ENCODE assay signal across 25 mouse cellular contexts in the genomic region with DNA sequence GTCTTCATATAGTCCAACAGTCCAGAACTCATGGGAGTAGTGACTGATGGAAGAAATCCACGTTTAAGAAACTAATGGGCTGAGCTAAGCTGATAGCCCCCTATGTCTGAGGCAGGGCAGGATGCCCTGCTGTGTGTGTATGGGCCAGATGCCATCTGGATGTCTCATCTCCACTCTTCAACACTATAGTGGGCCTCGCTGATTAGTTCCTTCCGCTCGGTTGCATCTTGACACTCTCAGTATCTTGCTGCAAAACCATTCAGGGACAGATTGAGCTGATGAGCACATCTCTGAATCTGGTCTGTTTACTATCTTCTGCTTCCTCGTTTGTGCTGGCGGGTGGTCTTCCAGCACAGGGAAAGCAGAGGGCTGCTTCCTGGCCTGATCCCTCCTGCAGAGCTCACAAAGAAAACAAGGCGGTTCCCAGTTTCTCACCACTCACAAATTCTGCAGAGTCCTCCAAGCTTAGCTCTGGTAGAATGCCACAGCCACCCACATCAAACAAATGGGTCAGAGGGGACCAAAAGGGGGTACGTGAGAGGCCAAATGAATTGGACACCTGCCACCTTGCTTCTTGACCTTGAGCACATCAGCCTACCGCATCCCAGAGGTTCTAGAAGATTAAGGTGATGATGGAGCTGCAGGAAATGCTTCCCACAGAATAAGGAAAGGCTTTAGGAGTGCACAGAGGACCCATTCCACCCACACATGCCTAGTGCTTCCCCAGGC. TPM values are rescaled to one million over a fixed set of nuclear protein-coding genes. Genes with fewer than 3 reads are reported as not detected.
DNase-seq lines count a peak whose midpoint lies in the region; ATAC-seq and TF ChIP-seq lines count a peak whose summit lies in the region.
"Had no signal": no experiment of that assay in that cellular context is flagged by ENCODE, and none has a peak within 500 bp of the region (broad histone marks: within the 10 kb centered on the region; RNA-seq: fewer than 3 reads in every experiment).

No protein-coding gene starts in this region.

- H3K27me3 ChIP-seq in hindbrain, embryonic 16.5 days (replicated peaks; ENCODE audit: control insufficient read depth, insufficient read depth, low read length), result no peaks in the 10 kb centered on the region
- H3K27me3 ChIP-seq in hindbrain, embryonic 11.5 days (ENCODE audit: control insufficient read depth, insufficient read depth, low read length), result no peaks in the 10 kb centered on the region
- H3K27me3 ChIP-seq in midbrain, postnatal 0 days (ENCODE audit: insufficient read depth, low read length), result no peaks in the 10 kb centered on the region
- no peaks in the 10 kb centered on the region for H3K27me3 ChIP-seq in midbrain, embryonic 11.5 days (ENCODE audit: control insufficient read depth, insufficient read depth, low read length)
- H3K27me3 ChIP-seq: embryonic facial prominence, embryonic 12.5 days; intestine, embryonic 15.5 days; liver, embryonic 15.5 days; neural tube, embryonic 12.5 days had no signal

- H3K36me3 ChIP-seq in hindbrain, embryonic 16.5 days (ENCODE audit: control insufficient read depth, insufficient read depth, low read length), result no peaks in the 10 kb centered on the region
- no peaks in the 10 kb centered on the region for H3K36me3 ChIP-seq in hindbrain, embryonic 11.5 days (ENCODE audit: control insufficient read depth, insufficient read depth, low read length)
- no peaks in the 10 kb centered on the region for H3K36me3 ChIP-seq in midbrain, postnatal 0 days (ENCODE audit: insufficient read depth, low read length)
- no peaks in the 10 kb centered on the region for H3K36me3 ChIP-seq in midbrain, embryonic 11.5 days (ENCODE audit: control insufficient read depth, insufficient read depth, low read length)
- H3K36me3 ChIP-seq: embryonic facial prominence, embryonic 12.5 days; intestine, embryonic 15.5 days; liver, embryonic 15.5 days; neural tube, embryonic 12.5 days had no signal

- H3K4me3 ChIP-seq in hindbrain, embryonic 16.5 days (ENCODE audit: low read length), result no peak overlapping the region
- H3K4me3 ChIP-seq in hindbrain, embryonic 11.5 days (ENCODE audit: low read depth, low read length), result no peak overlapping the region
- H3K4me3 ChIP-seq in midbrain, postnatal 0 days (ENCODE audit: low read depth, low read length), result no peak overlapping the region
- H3K4me3 ChIP-seq in midbrain, embryonic 11.5 days (ENCODE audit: low read depth, low read length), result no peak overlapping the region
- H3K4me3 ChIP-seq: embryonic facial prominence, embryonic 12.5 days; gastrocnemius, adult 2 months; intestine, embryonic 15.5 days; liver, embryonic 15.5 days; megakaryocyte, embryonic 14.5 days; neural tube, embryonic 12.5 days had no signal

- WGBS in hindbrain, embryonic 16.5 days, result 42% methylated on average over 9 of the region's 9 CpGs
- 47% methylated on average over 9 of the region's 9 CpGs for WGBS in hindbrain, embryonic 11.5 days
- 54% methylated on average over 9 of the region's 9 CpGs for WGBS in midbrain, postnatal 0 days
- 53% methylated on average over 9 of the region's 9 CpGs for WGBS in midbrain, embryonic 11.5 days

- no peaks in the 10 kb centered on the region for H3K9me3 ChIP-seq in hindbrain, embryonic 16.5 days (ENCODE audit: control insufficient read depth, low read length)
- H3K9me3 ChIP-seq in hindbrain, embryonic 11.5 days (ENCODE audit: control insufficient read depth, low read length), result no peaks in the 10 kb centered on the region
- H3K9me3 ChIP-seq in midbrain, postnatal 0 days (ENCODE audit: low read length), result no peaks in the 10 kb centered on the region
- H3K9me3 ChIP-seq in midbrain, embryonic 11.5 days (ENCODE audit: control insufficient read depth, low read length), result no peaks in the 10 kb centered on the region
- H3K9me3 ChIP-seq: embryonic facial prominence, embryonic 12.5 days; intestine, embryonic 15.5 days; liver, embryonic 15.5 days; megakaryocyte, embryonic 14.5 days; neural tube, embryonic 12.5 days had no signal

- peak; percentile 49 to 62 for DNase-seq in cerebellum, postnatal 14 days
- no peak for DNase-seq in hindbrain, embryonic 11.5 days (ENCODE audit: low spot score)
- DNase-seq in midbrain, postnatal 0 days (ENCODE audit: low spot score), result peak; percentile 74
- DNase-seq in midbrain, embryonic 11.5 days (ENCODE audit: low spot score, missing footprints), result no peak
- DNase-seq in thymus, postnatal 4 days, result no peak
- DNase-seq: gastrocnemius, adult 2 months; heart, postnatal 4 days; kidney, postnatal 4 days; thymus, postnatal 36 days had no signal

- no peak overlapping the region for H3K4me2 ChIP-seq in hindbrain, embryonic 16.5 days (ENCODE audit: low read length)
- H3K4me2 ChIP-seq in hindbrain, embryonic 11.5 days (replicated peaks; ENCODE audit: low read depth, low read length), result no peak overlapping the region
- no peak overlapping the region for H3K4me2 ChIP-seq in midbrain, postnatal 0 days (ENCODE audit: low read depth, low read length, poor library complexity, severe bottlenecking)
- no peak overlapping the region for H3K4me2 ChIP-seq in midbrain, embryonic 11.5 days
- H3K4me2 ChIP-seq: embryonic facial prominence, embryonic 12.5 days; intestine, embryonic 15.5 days; liver, embryonic 15.5 days; neural tube, embryonic 12.5 days had no signal

- no peak overlapping the region for H3K27ac ChIP-seq in hindbrain, embryonic 16.5 days (ENCODE audit: low read depth, low read length)
- H3K27ac ChIP-seq in hindbrain, embryonic 11.5 days (ENCODE audit: low read depth, low read length), result no peak overlapping the region
- no peak overlapping the region for H3K27ac ChIP-seq in midbrain, postnatal 0 days (ENCODE audit: low read depth, low read length)
- no peak overlapping the region for H3K27ac ChIP-seq in midbrain, embryonic 11.5 days (ENCODE audit: low read depth, low read length)
- H3K27ac ChIP-seq: embryonic facial prominence, embryonic 12.5 days; gastrocnemius, adult 2 months; intestine, embryonic 15.5 days; liver, embryonic 15.5 days; neural tube, embryonic 12.5 days had no signal

- TF ChIP-seq CTCF in midbrain, postnatal 0 days (IDR thresholded peaks at IDR 0.05), result no peak

- no peak overlapping the region for H3K9ac ChIP-seq in hindbrain, embryonic 16.5 days (ENCODE audit: low read depth, low read length)
- H3K9ac ChIP-seq in hindbrain, embryonic 11.5 days (ENCODE audit: low read depth, low read length), result no peak overlapping the region
- H3K9ac ChIP-seq in midbrain, postnatal 0 days (replicated peaks; ENCODE audit: low read length, poor library complexity, severe bottlenecking), result no peak overlapping the region
- H3K9ac ChIP-seq in midbrain, embryonic 11.5 days (ENCODE audit: low read length), result no peak overlapping the region
- H3K9ac ChIP-seq: embryonic facial prominence, embryonic 12.5 days; intestine, embryonic 15.5 days; liver, embryonic 15.5 days; neural tube, embryonic 12.5 days had no signal

- no peaks in the 10 kb centered on the region; the same call in 1 of the 2 replicates for H3K4me1 ChIP-seq in hindbrain, embryonic 16.5 days (ENCODE audit: control insufficient read depth, insufficient read depth, low read depth, low read length)
- H3K4me1 ChIP-seq in hindbrain, embryonic 11.5 days (replicated peaks; ENCODE audit: control insufficient read depth, insufficient read depth, low read length), result no peaks in the 10 kb centered on the region
- no peaks in the 10 kb centered on the region for H3K4me1 ChIP-seq in midbrain, postnatal 0 days (ENCODE audit: insufficient read depth, low read length)
- H3K4me1 ChIP-seq in midbrain, embryonic 11.5 days (ENCODE audit: control insufficient read depth, insufficient read depth, low read length), result no peaks in the 10 kb centered on the region
- H3K4me1 ChIP-seq: embryonic facial prominence, embryonic 12.5 days; intestine, embryonic 15.5 days; liver, embryonic 15.5 days; megakaryocyte, embryonic 14.5 days had no signal

- ATAC-seq in cerebellum, adult (ENCODE audit: insufficient number of reproducible peaks, low FRiP score, low TSS enrichment), result no peak
- peak; percentile 85 for ATAC-seq in hindbrain, embryonic 16.5 days
- no peak for ATAC-seq in hindbrain, embryonic 11.5 days (ENCODE audit: low FRiP score)
- ATAC-seq in midbrain, postnatal 0 days (ENCODE audit: low FRiP score), result no peak
- ATAC-seq in midbrain, embryonic 11.5 days (ENCODE audit: low FRiP score), result no peak
- ATAC-seq in megakaryocyte progenitor cell, adult 5-6 weeks (replicated peaks; ENCODE audit: poor library complexity), result no peak
- ATAC-seq: intestine, embryonic 15.5 days had no signal

RNA-seq across cellular contexts. Expression of gene 1700012A03Rik, which starts 55.7 kb away (rescaled TPM):
- polyA plus RNA-seq in hindbrain, embryonic 16.5 days (2015; fragmentation: Nextera tagmentation; extraction: Ambion mirVana), result not detected in 2 replicates
- not detected in 2 replicates for polyA plus RNA-seq in hindbrain, embryonic 11.5 days (2014; fragmentation: Nextera tagmentation; extraction: Ambion mirVana)
- total RNA-seq in midbrain, postnatal 0 days (2014; rRNA removed), result not detected in 2 replicates
- polyA plus RNA-seq in midbrain, postnatal 0 days (2015; fragmentation: Nextera tagmentation; extraction: Ambion mirVana), result not detected in 2 replicates
- not detected in 2 replicates for polyA plus RNA-seq in midbrain, embryonic 11.5 days (2014; fragmentation: Nextera tagmentation; extraction: Ambion mirVana)
- total RNA-seq in megakaryocyte progenitor cell, adult 5-6 weeks (2015), result not detected in 2 replicates
- total RNA-seq in megakaryocyte progenitor cell, adult 5-6 weeks (2017), result not detected in 2 replicates
- total RNA-seq: adrenal gland, postnatal 4 days; common myeloid progenitor, adult 5-6 weeks; gastrocnemius, adult 2 months; granulocyte monocyte progenitor cell, adult 5-6 weeks; heart, postnatal 4 days; layer of hippocampus, postnatal 10 days; monocyte, adult 5-6 weeks had no signal
- polyA plus RNA-seq: embryonic facial prominence, embryonic 12.5 days; heart, embryonic 14.5 days; intestine, embryonic 15.5 days; kidney, embryonic 14.5 days; limb, embryonic 14.5 days; liver, embryonic 15.5 days; neural tube, embryonic 12.5 days had no signal

Comparison
In these comparisons a context has a peak if more than half of its experiments do, and no peak if none do; other contexts are left out.
1. DNase-seq: peak in cerebellum, postnatal 14 days (2 of 2) and midbrain, postnatal 0 days (single experiment); none in hindbrain, embryonic 11.5 days (single experiment), midbrain, embryonic 11.5 days (single experiment) and thymus, postnatal 4 days (single experiment).